Mouse (Mus musculus): ENCODE measurements around the gene Zfp646.

- TF ChIP-seq CTCF (IDR thresholded peaks at IDR 0.05; ENCODE audit: control insufficient read depth, insufficient read depth, insufficient read length): no peak
- no peak for TF ChIP-seq MYOG (IDR thresholded peaks at IDR 0.05; ENCODE audit: control insufficient read depth, extremely low read depth, insufficient read length)
- no peak for TF ChIP-seq MAX (IDR thresholded peaks at IDR 0.05)
- TF ChIP-seq MYOD1 (IDR thresholded peaks at IDR 0.05; ENCODE audit: control insufficient read depth, insufficient read length, low read depth): no peak
Observed at GRCm38 (mm10) chr7:127858258-127858657, 17.8 kb upstream of the Zfp646 start.
